Mouse (Mus musculus): ENCODE data around the gene Hs6st1.

GRCm38 (mm10) chr1:36105917-36106706, 37.9 kb downstream of the Hs6st1 start:
- no peak for TF ChIP-seq POLR2A (IDR thresholded peaks at IDR 0.05; ENCODE audit: extremely low read depth, insufficient read depth, low read length)
- TF ChIP-seq CTCF (IDR thresholded peaks at IDR 0.05; ENCODE audit: low read depth, low read length) = no peak
